Mouse (Mus musculus) ES-E14 (cell line): ENCODE data around the gene Cars2. TPM values are rescaled to one million over a fixed set of nuclear protein-coding genes. Genes with fewer than 3 reads are reported as not detected.
A peak's percentile ranks its signal among the peaks of the same experiment; 100 is the strongest.

Experiments used
- DNase-seq: peaks from one replicate; pipeline ENCODE4 v3.0.0-alpha.2; 2013; ENCODE audit warnings: low read depth, low spot score
- H3K27ac ChIP-seq: 2 replicates; pipeline ENCODE4 v1.5.1; 2012; ENCODE audit warnings: low read depth, mild to moderate bottlenecking, low read length, moderate library complexity, mixed read lengths; ENCODE audit not compliant: poor library complexity, insufficient read depth, severe bottlenecking
- H3K36me3 ChIP-seq: 2 replicates; pipeline ENCODE4 v1.6.1; 2012; ENCODE audit warnings: mild to moderate bottlenecking, low read length, moderate library complexity, mixed read lengths; ENCODE audit not compliant: control insufficient read depth, poor library complexity, insufficient read depth, severe bottlenecking
- H3K4me1 ChIP-seq, 2 experiments: fragments of 150-350 bp in 1 of 2; sonication (generic) in 1 of 2; 2 replicates each; pipeline ENCODE4 v1.6.1; 2012; ENCODE audit warnings: low read length in 2 of 2, mild to moderate bottlenecking in 1 of 2, mixed read lengths in 1 of 2; ENCODE audit not compliant: control insufficient read depth in 2 of 2, insufficient read depth in 2 of 2, poor library complexity in 1 of 2
- H3K4me3 ChIP-seq, 2 experiments: fragments of 150-350 bp in 1 of 2; sonication (generic) in 1 of 2; 2 replicates each; pipeline ENCODE4 v1.5.1; 2012; ENCODE audit warnings: low read length in 2 of 2, low read depth in 1 of 2, mild to moderate bottlenecking in 1 of 2, mixed read lengths in 1 of 2; ENCODE audit not compliant: insufficient read depth in 1 of 2, poor library complexity in 1 of 2, severe bottlenecking in 1 of 2
- H3K9ac ChIP-seq: 2 replicates; pipeline ENCODE4 v1.6.1; 2012; ENCODE audit warnings: low read depth, mild to moderate bottlenecking, low read length, mixed read lengths; ENCODE audit not compliant: poor library complexity, insufficient read depth, severe bottlenecking
- H3K9me3 ChIP-seq: fragments of 150-350 bp; sonication (generic); 2 replicates; pipeline ENCODE4 v1.6.1; 2012; ENCODE audit warnings: low read depth, mild to moderate bottlenecking, low read length; ENCODE audit not compliant: control insufficient read depth, insufficient read depth
- CHD2 ChIP-seq: IDR thresholded peaks from 2 replicates; pipeline ENCODE4 v1.6.1; 2014; ENCODE audit warnings: mild to moderate bottlenecking, low read depth, low read length, inconsistent platforms
- HCFC1 ChIP-seq: IDR thresholded peaks from 2 replicates; pipeline ENCODE4 v1.6.1; 2012; ENCODE audit warnings: low read length, inconsistent platforms, borderline replicate concordance; ENCODE audit not compliant: insufficient read depth
- MAFK ChIP-seq: IDR thresholded peaks from 2 replicates; pipeline ENCODE4 v1.6.1; 2014; ENCODE audit warnings: mild to moderate bottlenecking, low read depth, low read length, inconsistent platforms; ENCODE audit not compliant: insufficient read depth
- ZC3H11A ChIP-seq: IDR thresholded peaks from 2 replicates; pipeline ENCODE4 v1.6.1; 2012; ENCODE audit warnings: low read depth, mild to moderate bottlenecking, inconsistent platforms, low read length, borderline replicate concordance
- ZNF384 ChIP-seq: IDR thresholded peaks from 2 replicates; pipeline ENCODE4 v1.6.1; 2012; ENCODE audit warnings: low read depth, low read length, inconsistent platforms
- in situ Hi-C, 2 experiments: fragments of 600-800 bp; cut with MboI; formaldehyde crosslinking; loops; one replicate each; pipeline ENCODE4 v1.15.1; 2025; ENCODE audit warnings: low sequenced_read_pairs in 2 of 2, inconsistent platforms in 1 of 2; ENCODE audit not compliant: unreplicated experiment in 2 of 2
- total RNA-seq: library from RNA; depleted of rRNA; stranded (reverse); fragments of 300-350 nt; gene quantifications from 2 replicates; pipeline ENCODE4 v1.2.3, GENCODE M21; 2012

The Cars2 gene
- total RNA-seq, 1 experiment = 34.6 TPM

- Histone ChIP-seq H3K27ac (no peak within 1 kb of the TSS), H3K9ac (peak within 1 kb of the TSS; percentile 47)
These were observed 72.5 kb downstream of the Cars2 start, which contains the start of gene Rab20 for GRCm38 (mm10) chr8:11477811-11478761. Gene Rab20, minus strand, starts transcription at chr8:11478710.

DNA sequence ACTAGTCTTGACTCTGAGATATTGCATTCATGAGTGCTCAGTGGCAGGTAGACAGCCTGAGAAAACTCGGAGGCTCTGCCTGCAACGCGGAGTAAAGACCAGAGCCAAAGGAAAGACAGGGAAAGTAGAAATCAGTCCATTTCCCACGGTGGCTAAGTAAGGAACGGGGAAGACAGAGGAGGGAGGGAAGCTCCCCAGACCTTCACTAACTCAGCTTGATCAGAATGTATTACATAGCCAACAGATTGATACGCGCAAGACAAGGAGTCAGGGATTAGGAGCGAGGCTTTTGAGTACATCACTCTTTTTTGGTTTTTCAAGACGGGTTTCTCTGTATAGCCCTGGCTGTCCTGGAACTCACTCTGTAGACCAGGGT lies 73.4 kb downstream of the Cars2 start:
- Histone ChIP-seq H3K9ac (no peak overlapping the region), H3K4me1 (peaks cover 2 to 10% of the 10 kb centered on the region in 2 experiments; a peak in 2 of 4 replicates), H3K9me3 (no peaks in the 10 kb centered on the region), H3K4me3 (peak overlapping the region; percentile 28 to 33; a peak in 2 of 4 replicates), H3K27ac (no peak overlapping the region), H3K36me3 (no peaks in the 10 kb centered on the region)
- in situ Hi-C loops = loop anchor here in 1 of 2 experiments (25.0 kb wide), 1 partner anchor 910 kb away; the partner anchor contains the start of gene Sox1
- TF ChIP-seq ZNF384 (no peak), CHD2 (no peak)
- no peak for DNase-seq

More at GRCm38 (mm10) chr8:11477811-11478761, 72.5 kb downstream of the Cars2 start, which contains the start of gene Rab20:
- TF ChIP-seq ZC3H11A (no peak), ZNF384 (no peak), HCFC1 (no peak), CHD2 (no peak), MAFK (no peak)
- in situ Hi-C loops = loop anchor here in 1 of 2 experiments (25.0 kb wide), 1 partner anchor 909 kb away; the partner anchor contains the start of gene Sox1
- Histone ChIP-seq H3K4me1 (peaks cover 2 to 10% of the 10 kb centered on the region in 2 experiments; a peak in 2 of 4 replicates), H3K36me3 (no peaks in the 10 kb centered on the region), H3K9me3 (no peaks in the 10 kb centered on the region), H3K4me3 (peak within 1 kb of the TSS; percentile 75 to 76)
- DNase-seq = no peak

GRCm38 (mm10) chr8:11476338-11477177 lies 74.0 kb downstream of the Cars2 start:
- no peak for TF ChIP-seq ZNF384
- no peak for TF ChIP-seq CHD2
- no peaks in the 10 kb centered on the region for H3K9me3 ChIP-seq
- no peak for DNase-seq
- H3K36me3 ChIP-seq = no peaks in the 10 kb centered on the region
- no peak overlapping the region for H3K9ac ChIP-seq
- H3K27ac ChIP-seq = no peak overlapping the region
- peak overlapping the region; percentile 28 to 33; a peak in 2 of 4 replicates for H3K4me3 ChIP-seq
- peaks cover 2 to 7% of the 10 kb centered on the region in 2 experiments; a peak in 2 of 4 replicates for H3K4me1 ChIP-seq
- in situ Hi-C loops = loop anchor here in 1 of 2 experiments (25.0 kb wide), 1 partner anchor 911 kb away; the partner anchor contains the start of gene Sox1

- DNase-seq = no peak
- Histone ChIP-seq H3K27ac (no peak overlapping the region), H3K9ac (no peak overlapping the region), H3K36me3 (no peaks in the 10 kb centered on the region), H3K9me3 (no peaks in the 10 kb centered on the region), H3K4me3 (no peak overlapping the region), H3K4me1 (peaks cover 2 to 7% of the 10 kb centered on the region in 2 experiments; a peak in 2 of 4 replicates)
- in situ Hi-C loops = loop anchor here in 1 of 2 experiments (25.0 kb wide), 1 partner anchor 911 kb away; the partner anchor contains the start of gene Sox1
- TF ChIP-seq ZNF384 (no peak), MAFK (no peak), HCFC1 (no peak), ZC3H11A (no peak), CHD2 (no peak)
These were observed 74.7 kb downstream of the Cars2 start for GRCm38 (mm10) chr8:11475876-11476275.
